Mouse (Mus musculus) myocyte (in vitro differentiated cells): ENCODE results near the gene Oas3. TPM values are rescaled to one million over a fixed set of nuclear protein-coding genes. Genes with fewer than 3 reads are reported as not detected.
A peak's percentile ranks its signal among the peaks of the same experiment; 100 is the strongest.
"Not testable (repeated sequence)": the region's sequence is repeated elsewhere in the genome, so short reads cannot be mapped to it uniquely, and the experiment has no call there.

Experiments used
- H3K27me3 ChIP-seq: one replicate; pipeline ENCODE4 v1.6.1; 2011; ENCODE audit not compliant: control insufficient read depth, insufficient read depth, insufficient read length
- H3K36me3 ChIP-seq: one replicate; pipeline ENCODE4 v1.6.1; 2011; ENCODE audit not compliant: control insufficient read depth, insufficient read depth
- H3K4me2 ChIP-seq: one replicate; pipeline ENCODE4 v1.6.1; 2011; ENCODE audit warnings: low read depth, control low read depth
- H3K4me3 ChIP-seq: one replicate; pipeline ENCODE4 v1.5.1; 2011; ENCODE audit warnings: mild to moderate bottlenecking, control low read depth, moderate library complexity
- H3K79me2 ChIP-seq: one replicate; pipeline ENCODE4 v1.6.1; 2011; ENCODE audit not compliant: control insufficient read depth, insufficient read depth
- H3ac ChIP-seq: one replicate; pipeline ENCODE4 v1.6.1; 2011; ENCODE audit not compliant: control insufficient read depth, insufficient read length
- CEBPB ChIP-seq: IDR thresholded peaks from 2 replicates; pipeline ENCODE4 v1.6.1; 2011; ENCODE audit warnings: mild to moderate bottlenecking, moderate library complexity; ENCODE audit not compliant: poor library complexity, insufficient read depth, severe bottlenecking
- E2F4 ChIP-seq: IDR thresholded peaks from one replicate; pipeline ENCODE4 v1.6.1; 2011; ENCODE audit warnings: mild to moderate bottlenecking, control low read depth, moderate library complexity; ENCODE audit not compliant: insufficient read depth
- MAX ChIP-seq: IDR thresholded peaks from one replicate; pipeline ENCODE4 v1.6.1; 2011; ENCODE audit warnings: low read depth, mild to moderate bottlenecking, control low read depth
- MYOD1 ChIP-seq, 3 experiments: IDR thresholded peaks; one replicate each; pipeline ENCODE4 v1.6.1; 2011; ENCODE audit warnings: control low read depth in 2 of 3, low read depth in 2 of 3, mild to moderate bottlenecking in 2 of 3, moderate library complexity in 1 of 3; ENCODE audit not compliant: insufficient read length in 2 of 3, control insufficient read depth in 1 of 3
- MYOG ChIP-seq, 3 experiments: IDR thresholded peaks; one replicate each; pipeline ENCODE4 v1.6.1; 2011; ENCODE audit warnings: control low read depth in 2 of 3, low read depth in 2 of 3, mild to moderate bottlenecking in 2 of 3; ENCODE audit not compliant: insufficient read length in 2 of 3, control insufficient read depth in 1 of 3, insufficient read depth in 1 of 3
- POLR2A ChIP-seq: IDR thresholded peaks from one replicate; pipeline ENCODE4 v1.6.1; 2011; ENCODE audit warnings: low read depth, mild to moderate bottlenecking, control low read depth, moderate library complexity; ENCODE audit not compliant: insufficient read length
- POLR2AphosphoS2 ChIP-seq: IDR thresholded peaks from one replicate; pipeline ENCODE4 v1.6.1; 2011; ENCODE audit warnings: low read depth, control low read depth; ENCODE audit not compliant: insufficient read length
- REST ChIP-seq: IDR thresholded peaks from one replicate; pipeline ENCODE4 v1.6.1; 2011; ENCODE audit warnings: mild to moderate bottlenecking, control low read depth, moderate library complexity; ENCODE audit not compliant: insufficient read depth, insufficient read length
- SRF ChIP-seq: IDR thresholded peaks from one replicate; pipeline ENCODE4 v1.6.1; 2011; ENCODE audit warnings: low read depth; ENCODE audit not compliant: control insufficient read depth, insufficient read length
- TCF3 ChIP-seq: IDR thresholded peaks from one replicate; pipeline ENCODE4 v1.6.1; 2011; ENCODE audit warnings: low read depth, control low read depth; ENCODE audit not compliant: insufficient read length
- USF1 ChIP-seq: IDR thresholded peaks from one replicate; pipeline ENCODE4 v1.6.1; 2011; ENCODE audit warnings: low read depth, mild to moderate bottlenecking, control low read depth, moderate library complexity
- polyA plus RNA-seq: library from polyadenylated mRNA; unstranded; fragments of >200 nt; fragmentation: generic; extraction: Trizol; gene quantifications from one replicate; pipeline ENCODE4 v1.2.1, GENCODE M21; 2012; ENCODE audit warnings: missing spikeins

The Oas3 gene
- polyA plus RNA-seq, 1 experiment = 0.01 TPM

- no peaks in the 10 kb centered on the region for H3K36me3 ChIP-seq
- TF ChIP-seq POLR2A (no peak), TCF3 (no peak), SRF (no peak), MYOG (IDR thresholded peaks at IDR 0.05; ENCODE audit: control insufficient read depth in 1 of 3, insufficient read depth in 1 of 3, insufficient read length in 2 of 3, low read depth in 2 of 3) (no peak), E2F4 (no peak), MAX (no peak), MYOD1 (IDR thresholded peaks at IDR 0.05; ENCODE audit: control insufficient read depth in 1 of 3, insufficient read length in 2 of 3, low read depth in 2 of 3) (no peak), USF1 (no peak)
- H3K27me3 ChIP-seq = no peaks in the 10 kb centered on the region
- H3ac ChIP-seq = no peak within 1 kb of the TSS
- H3K4me2 ChIP-seq = peak within 1 kb of the TSS; percentile 84
- peak within 1 kb of the TSS; percentile 19 for H3K4me3 ChIP-seq
- no peaks in the 10 kb centered on the region for H3K79me2 ChIP-seq
Observed at GRCm38 (mm10) chr5:120811951-120812819, 34.7 kb upstream of the Oas3 start, which contains the start of gene Oas1c. Oas1c (minus strand) TSS chr5:120812514.

DNA sequence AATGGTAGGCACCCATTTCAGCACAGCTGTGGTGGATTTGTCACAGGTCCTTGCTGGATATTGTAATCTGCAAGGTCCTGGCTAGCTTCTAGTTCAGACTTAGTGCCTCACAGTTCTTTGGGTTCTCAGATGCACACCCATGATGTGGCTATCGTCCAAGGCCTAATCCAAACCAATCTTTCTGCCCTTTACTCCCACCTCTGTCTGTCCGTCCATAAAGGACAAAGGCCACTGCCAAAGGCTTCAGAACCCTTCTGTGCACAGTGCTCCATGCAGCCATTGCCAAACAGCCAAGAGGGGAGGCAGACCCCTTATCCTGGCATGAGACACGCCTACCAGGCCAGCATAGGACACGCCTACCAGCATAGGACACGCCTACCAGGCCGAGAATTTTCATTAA, 31.7 kb upstream of the Oas3 start:
- Histone ChIP-seq H3K4me3 (no peak overlapping the region), H3K79me2 (no peaks in the 10 kb centered on the region), H3K36me3 (no peaks in the 10 kb centered on the region), H3ac (no peak overlapping the region), H3K4me2 (no peak overlapping the region), H3K27me3 (no peaks in the 10 kb centered on the region)
- TF ChIP-seq POLR2A (no peak), MYOG (IDR thresholded peaks at IDR 0.05; ENCODE audit: control insufficient read depth in 1 of 3, insufficient read depth in 1 of 3, insufficient read length in 2 of 3, low read depth in 2 of 3) (no peak), E2F4 (no peak), REST (no peak), POLR2AphosphoS2 (no peak), TCF3 (no peak), MAX (no peak)

GRCm38 (mm10) chr5:120806458-120806857, 29.0 kb upstream of the Oas3 start:
- peaks cover 11% of the 10 kb centered on the region for H3K27me3 ChIP-seq
- no peak for TF ChIP-seq SRF
- H3K36me3 ChIP-seq = no peaks in the 10 kb centered on the region
- H3K4me3 ChIP-seq = no peak overlapping the region
- H3ac ChIP-seq = no peak overlapping the region
- H3K4me2 ChIP-seq = no peak overlapping the region
- no peaks in the 10 kb centered on the region for H3K79me2 ChIP-seq

DNA sequence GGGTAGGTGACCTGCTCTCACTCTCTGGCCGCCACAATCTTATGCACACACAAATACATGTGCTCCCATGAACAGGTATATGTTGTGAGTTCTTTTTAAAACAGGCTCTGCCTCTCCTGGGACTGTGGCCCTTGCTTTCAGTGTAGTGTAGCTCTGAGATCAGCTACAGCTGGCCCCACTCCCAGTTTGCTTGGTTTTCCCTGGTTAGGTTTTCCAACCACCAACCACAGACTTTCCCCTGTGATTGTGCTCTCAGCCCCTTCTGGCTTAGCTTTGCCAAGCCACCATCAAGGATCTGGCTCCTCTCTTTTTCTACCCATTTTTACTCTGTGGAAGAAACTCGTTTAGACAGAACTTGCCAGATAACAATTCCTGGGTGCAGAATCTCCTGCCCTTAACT, 26.1 kb upstream of the Oas3 start:
- H3K79me2 ChIP-seq = no peaks in the 10 kb centered on the region
- no peak overlapping the region for H3K4me3 ChIP-seq
- H3K27me3 ChIP-seq = peaks cover 16% of the 10 kb centered on the region
- no peaks in the 10 kb centered on the region for H3K36me3 ChIP-seq
- no peak overlapping the region for H3K4me2 ChIP-seq
- no peak overlapping the region for H3ac ChIP-seq
- TF ChIP-seq E2F4 (no peak), CEBPB (no peak), MYOG (IDR thresholded peaks at IDR 0.05; ENCODE audit: control insufficient read depth in 1 of 3, insufficient read depth in 1 of 3, insufficient read length in 2 of 3, low read depth in 2 of 3) (no peak), POLR2AphosphoS2 (no peak), TCF3 (no peak), MYOD1 (IDR thresholded peaks at IDR 0.05; ENCODE audit: control insufficient read depth in 1 of 3, insufficient read length in 2 of 3, low read depth in 2 of 3) (no peak), POLR2A (no peak)

GRCm38 (mm10) chr5:120798943-120799342, 21.5 kb upstream of the Oas3 start:
- H3K36me3 ChIP-seq, H3K4me2 ChIP-seq, H3ac ChIP-seq, H3K79me2 ChIP-seq, H3K4me3 ChIP-seq: not testable (repeated sequence)
- peaks cover 25% of the 10 kb centered on the region for H3K27me3 ChIP-seq

DNA sequence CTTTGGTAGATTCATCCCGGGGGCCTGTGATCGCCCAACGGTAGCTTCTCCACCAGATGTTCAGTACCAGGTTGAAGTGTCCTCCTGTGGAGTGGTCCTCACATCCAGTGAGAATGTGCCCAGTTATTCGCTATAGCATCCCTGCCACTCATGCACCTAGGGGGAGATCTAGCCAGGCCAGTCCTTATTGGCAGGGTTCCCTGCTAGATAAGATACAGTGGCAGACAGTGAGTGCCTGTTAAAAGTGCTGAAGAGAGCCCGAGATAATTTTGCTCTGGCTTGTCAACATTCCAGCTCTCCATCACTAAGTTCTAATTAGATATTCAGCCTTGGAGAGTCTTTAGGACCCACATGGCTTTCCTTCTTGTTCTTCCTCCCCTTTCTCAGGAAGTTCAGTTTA, 20.7 kb upstream of the Oas3 start:
- not testable (repeated sequence) for H3ac ChIP-seq, H3K4me2 ChIP-seq, H3K79me2 ChIP-seq, H3K4me3 ChIP-seq, H3K36me3 ChIP-seq
- H3K27me3 ChIP-seq = peaks cover 25% of the 10 kb centered on the region

DNA sequence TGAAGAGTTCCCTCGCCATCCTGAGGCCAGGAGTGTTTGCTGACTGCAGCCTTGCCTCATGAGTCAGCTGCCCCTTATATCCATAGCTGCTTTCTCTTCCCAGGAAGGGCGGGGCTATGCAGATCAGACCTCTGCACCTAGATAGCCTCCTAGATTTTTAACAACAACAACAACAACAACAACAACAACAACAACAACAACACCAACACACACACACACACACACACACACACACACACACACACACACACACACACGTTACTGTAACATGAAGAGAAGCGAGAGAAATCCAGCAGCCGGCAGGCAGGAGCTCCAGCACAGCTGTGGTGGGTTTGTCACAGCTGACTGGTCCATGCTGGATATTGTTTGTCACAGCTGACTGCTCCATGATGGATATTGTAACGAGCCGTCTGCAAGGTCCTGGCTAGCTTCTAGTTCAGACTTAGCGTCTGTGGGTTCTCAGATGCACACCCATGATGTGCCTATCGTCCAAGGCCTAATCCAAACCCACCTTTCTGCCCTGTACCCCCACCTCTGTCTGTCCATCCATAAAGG, 18.1 kb upstream of the Oas3 start, which contains the start of gene Oas1e:
Gene Oas1e, minus strand, starts transcription at position 51 of the 555 bp plus-strand sequence.
- H3K4me2 ChIP-seq, H3K27me3 ChIP-seq, H3K79me2 ChIP-seq, H3K4me3 ChIP-seq, H3K36me3 ChIP-seq, H3ac ChIP-seq: not testable (repeated sequence)
